Mouse (Mus musculus) gastrocnemius, adult 18-20 months (tissue): ENCODE measurements around the gene Bsn. TPM values are rescaled to one million over a fixed set of nuclear protein-coding genes. Genes with fewer than 3 reads are reported as not detected.
"Not testable (repeated sequence)": the region's sequence is repeated elsewhere in the genome, so short reads cannot be mapped to it uniquely, and the experiment has no call there.

Experiments
- DNase-seq: peaks from one replicate; pipeline ENCODE4 v3.0.0; 2021; ENCODE audit warnings: low spot score
- total RNA-seq, 2 experiments: library from RNA; stranded (reverse); gene quantifications; 2 replicates each; pipeline ENCODE4 v1.2.3; 2021

Bsn gene
- total RNA-seq, 2 experiments from 2014 or later: 0.02 TPM

GRCm38 (mm10) chr9:108150486-108150885, 39.7 kb downstream of the Bsn start:
- DNase-seq: no peak

DNA sequence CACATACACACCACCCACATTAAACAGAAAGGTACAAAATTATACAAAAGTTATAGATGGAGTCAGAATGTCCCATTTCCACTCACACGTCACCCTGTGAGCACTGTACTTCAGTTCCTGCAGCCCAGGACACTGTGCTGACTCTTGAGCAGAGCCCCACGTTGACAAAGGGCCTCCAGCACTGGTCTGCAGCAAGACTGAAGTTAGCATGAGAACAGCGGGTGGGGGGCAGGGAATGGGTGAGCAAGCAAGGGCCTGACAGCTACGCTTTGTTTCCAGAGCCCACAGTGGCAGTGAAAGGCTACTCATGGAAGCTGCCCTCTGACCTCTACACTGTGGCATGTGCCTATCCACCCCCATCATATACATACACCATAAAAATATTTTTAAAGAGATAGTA, 40.4 kb downstream of the Bsn start:
- DNase-seq: no peak

DNA sequence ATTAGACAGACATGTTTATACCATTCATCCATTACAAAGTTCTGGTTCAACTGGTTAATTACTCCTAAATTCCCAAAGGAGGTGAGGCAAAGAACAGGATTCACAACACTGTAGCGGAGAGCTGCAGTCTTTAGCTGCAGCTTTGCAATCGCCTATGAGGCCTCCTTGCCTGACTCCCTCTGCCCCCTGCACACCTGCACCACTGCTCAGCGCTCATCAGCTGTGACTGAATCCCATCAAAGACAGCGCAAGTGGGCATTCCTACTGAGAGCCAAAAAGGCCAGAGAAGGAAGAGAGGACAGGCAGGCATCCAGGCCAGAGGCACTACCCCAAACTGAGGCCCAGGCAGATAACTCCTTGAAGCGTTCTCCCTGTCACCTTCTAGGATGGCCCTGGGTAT, 42.6 kb downstream of the Bsn start:
- no peak for DNase-seq

- DNase-seq: no peak
These were observed 43.7 kb downstream of the Bsn start for GRCm38 (mm10) chr9:108146451-108146850.

DNA sequence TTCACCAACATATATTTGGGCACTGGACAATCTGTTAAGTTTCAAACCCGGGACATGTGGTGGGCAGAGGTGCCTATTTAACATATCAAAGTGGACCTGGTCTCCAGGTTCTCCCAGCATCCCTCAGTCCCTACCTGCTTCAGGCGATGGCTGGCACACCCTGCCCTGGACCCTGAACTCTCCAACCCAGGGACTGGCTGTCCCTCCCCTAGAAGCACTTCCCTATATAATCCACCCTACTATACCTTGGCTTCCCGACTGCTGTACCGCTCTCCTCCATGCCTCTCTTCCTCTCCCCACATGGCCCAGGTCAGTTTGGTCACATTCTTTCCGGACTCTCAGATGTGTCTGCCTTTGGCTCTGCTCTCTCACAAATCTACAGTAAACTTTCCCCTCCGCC, 44.4 kb downstream of the Bsn start:
- no peak for DNase-seq

DNA sequence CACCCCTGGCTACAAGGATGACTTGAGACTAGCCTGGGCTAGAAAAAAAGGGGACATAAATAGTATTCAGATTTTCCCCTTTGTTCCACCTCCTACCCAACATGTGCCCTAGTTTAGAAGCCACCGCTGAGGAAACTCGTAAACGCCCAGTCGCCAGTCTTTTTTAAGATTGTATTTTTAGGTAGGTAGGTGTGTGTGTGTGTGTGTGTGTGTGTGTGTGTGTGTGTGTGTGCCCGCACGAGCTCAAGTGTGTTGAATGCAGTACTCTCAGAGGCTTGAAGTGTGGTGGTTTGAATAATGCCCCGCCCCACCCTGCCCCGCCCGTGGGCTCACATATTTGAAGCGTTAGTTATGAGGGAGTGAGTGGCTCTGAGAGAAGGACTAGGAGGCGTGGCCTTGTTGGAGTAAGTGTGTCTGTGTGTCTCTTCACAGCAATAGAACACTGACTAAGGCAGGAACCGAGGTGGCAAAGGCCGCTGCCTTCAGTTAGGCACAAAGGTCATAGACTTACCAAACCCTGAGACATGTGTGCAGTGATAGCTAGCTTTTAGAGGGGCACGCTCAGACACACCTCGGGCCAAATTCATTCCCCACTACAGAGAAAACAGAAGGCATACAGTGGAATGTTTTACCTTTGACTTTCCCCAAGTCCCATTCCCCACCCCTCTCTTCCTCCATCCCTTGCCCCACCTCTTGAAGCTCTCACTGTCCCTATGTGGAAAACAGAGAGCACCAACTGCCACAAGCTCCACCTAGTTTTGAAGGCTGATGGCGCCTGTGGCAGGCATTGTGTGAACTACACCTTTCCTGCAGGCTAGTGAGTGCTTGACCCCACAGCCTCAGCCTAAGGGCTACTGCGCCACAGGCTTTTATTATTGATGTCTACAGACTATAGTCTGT, 45.6 kb downstream of the Bsn start:
- no peak for DNase-seq

DNA sequence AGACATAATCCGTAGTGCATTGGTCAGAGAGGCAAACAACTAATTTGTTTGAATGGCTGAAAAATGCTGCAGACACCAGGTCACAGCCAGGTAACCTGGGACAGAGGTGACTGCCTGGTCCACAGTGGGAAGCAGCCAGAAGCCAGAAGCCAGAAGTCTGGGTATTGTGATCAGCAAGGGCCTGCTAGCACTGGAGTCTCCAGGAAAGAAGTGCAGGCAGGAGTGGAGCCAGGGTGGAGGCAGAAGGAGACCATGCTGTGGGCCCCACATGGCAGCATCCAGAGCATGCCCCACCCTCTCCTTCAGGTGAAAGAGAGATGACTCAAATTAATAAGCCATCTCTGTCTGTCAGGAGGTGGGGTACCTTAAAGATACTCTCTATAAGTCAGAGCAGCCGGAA, 46.7 kb downstream of the Bsn start:
- DNase-seq: no peak

GRCm38 (mm10) chr9:108141387-108141786, 48.8 kb downstream of the Bsn start:
- DNase-seq: no peak

DNA sequence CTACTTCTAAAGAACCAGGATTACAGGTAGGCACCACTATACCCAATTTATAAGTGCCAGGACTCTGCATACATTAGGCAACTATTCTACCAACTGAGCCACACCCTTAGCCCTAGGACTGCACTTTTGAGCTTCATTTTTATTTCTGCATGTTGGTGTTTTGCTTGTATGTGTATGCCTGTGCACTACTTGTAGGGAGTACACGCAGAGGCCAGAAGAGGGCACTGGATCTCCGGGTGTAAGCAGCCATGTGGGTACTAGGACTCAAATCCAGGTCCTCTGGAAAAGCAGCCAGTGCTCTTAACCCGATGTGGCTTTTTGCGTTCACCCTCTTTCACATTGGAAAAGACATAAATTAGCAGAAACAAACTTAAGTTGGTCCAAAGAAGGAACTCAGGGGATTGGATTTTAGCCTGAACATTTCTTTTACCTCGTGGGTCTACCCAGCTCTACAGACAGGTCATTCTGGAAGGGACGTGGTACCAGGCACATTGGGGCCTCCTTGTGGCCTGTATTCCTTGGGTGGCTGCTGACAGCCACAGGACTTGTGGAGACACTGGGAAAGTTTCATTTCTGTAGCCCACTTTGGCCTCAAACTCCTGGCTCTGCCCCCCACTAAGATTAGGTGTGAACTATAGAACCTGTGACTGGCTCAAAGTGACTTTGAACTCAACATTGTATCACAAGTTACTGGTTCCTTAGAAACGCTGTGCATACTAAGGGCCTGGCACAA, 50.1 kb downstream of the Bsn start:
- no peak for DNase-seq

- no peak for DNase-seq
These were observed 50.8 kb downstream of the Bsn start for GRCm38 (mm10) chr9:108139169-108139962.

DNA sequence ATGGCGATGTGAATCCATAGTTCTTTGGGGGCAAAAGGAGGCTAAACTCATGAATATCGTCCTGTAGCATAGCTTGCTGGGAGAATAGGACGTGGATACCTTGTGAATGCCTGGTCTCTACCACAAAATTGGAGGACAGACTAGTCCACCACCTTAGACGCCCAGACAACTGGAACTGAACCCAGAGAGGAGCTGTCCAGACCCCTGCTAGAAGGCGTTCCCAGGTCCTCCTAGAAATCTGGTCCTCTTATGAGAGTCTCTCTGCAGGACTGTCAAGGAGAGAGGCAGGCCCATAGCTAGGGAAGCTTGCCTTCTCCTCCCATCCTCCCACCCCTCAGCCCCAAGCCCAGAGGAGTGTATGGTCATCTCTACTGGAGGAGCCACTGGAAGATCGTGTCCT, 52.1 kb downstream of the Bsn start:
- no peak for DNase-seq

GRCm38 (mm10) chr9:108137523-108137922, 52.7 kb downstream of the Bsn start:
- no peak for DNase-seq

- no peak for DNase-seq
These were observed 53.2 kb downstream of the Bsn start for GRCm38 (mm10) chr9:108136930-108137462.

GRCm38 (mm10) chr9:108136225-108136624, 54.0 kb downstream of the Bsn start:
- DNase-seq: no peak

DNA sequence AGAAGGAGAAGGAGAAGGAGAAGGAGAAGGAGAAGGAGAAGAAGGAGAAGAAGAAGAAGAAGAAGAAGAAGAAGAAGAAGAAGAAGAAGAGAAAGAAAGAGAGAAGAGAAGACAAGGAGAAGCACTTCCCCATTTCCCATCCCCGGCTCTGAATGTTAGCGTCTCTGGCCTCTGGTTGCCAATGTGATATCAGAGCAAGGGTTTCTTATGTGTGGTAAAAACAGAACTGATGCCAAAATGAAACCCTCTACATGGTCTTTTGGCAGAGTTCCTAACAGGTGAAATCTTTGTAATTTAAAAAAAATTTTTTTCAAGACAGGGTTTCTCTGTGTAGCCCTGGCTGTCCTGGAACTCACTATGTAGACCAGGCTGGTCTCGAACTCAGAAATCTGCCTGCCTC, 54.5 kb downstream of the Bsn start:
- not testable (repeated sequence) for DNase-seq

DNA sequence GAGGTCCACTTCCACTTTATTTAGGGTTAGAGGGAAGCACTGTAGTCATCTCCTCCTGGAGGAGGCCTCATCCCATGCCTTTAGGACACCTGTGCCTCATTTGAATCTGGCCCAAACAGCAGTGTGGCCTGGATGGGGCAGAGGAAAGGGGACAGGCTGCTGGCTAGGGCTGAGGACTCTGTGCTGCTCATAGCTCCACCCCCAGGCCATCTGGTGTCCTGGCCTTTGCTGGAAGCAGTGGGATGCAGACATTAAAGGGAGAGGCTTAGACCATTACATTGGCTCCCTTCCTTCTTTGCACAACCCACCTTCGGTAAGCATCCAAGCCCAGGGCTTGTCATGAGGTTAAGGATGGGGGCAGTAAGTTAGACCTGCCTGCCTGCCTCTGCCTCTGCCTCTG, 56.7 kb downstream of the Bsn start:
- DNase-seq: no peak

DNA sequence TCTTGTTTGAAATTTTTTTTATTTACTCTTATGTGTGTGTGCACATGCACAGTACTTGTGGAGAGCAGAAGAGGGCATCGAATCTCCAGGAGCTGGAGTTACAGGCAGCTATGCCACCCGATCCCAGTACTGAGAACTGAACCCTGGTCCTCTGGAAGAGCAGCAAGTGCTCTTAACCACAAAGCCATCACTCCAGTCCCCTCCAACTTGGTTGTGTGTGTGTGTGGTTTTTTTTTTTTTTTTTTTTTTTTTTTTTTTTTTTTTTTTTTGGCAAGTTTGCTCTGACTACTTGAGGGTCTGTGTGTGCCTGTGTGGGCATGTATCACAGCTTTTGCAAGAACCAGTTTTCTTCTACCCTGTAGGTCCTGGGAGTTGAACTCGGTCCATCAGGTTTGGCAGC, 57.8 kb downstream of the Bsn start:
- DNase-seq: no peak

DNA sequence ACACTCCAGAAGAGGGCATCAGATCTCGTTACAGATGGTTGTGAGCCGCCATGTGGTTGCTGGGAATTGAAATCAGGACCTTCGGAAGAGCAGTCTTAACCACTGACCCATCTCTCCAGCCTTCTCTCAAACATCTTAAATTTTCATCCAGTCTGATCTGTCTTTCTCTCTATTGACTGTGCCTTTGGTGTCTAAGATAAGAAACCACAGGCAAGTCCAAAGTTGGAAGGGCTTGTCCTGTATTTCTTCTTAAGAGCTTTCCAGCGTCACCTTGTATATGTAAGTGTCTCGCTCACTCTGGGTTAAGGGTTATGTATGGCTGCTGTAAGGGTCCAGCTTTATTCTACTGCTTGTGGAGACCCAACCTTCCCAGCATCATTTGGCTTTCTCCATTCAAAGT, 58.7 kb downstream of the Bsn start:
- no peak for DNase-seq

DNA sequence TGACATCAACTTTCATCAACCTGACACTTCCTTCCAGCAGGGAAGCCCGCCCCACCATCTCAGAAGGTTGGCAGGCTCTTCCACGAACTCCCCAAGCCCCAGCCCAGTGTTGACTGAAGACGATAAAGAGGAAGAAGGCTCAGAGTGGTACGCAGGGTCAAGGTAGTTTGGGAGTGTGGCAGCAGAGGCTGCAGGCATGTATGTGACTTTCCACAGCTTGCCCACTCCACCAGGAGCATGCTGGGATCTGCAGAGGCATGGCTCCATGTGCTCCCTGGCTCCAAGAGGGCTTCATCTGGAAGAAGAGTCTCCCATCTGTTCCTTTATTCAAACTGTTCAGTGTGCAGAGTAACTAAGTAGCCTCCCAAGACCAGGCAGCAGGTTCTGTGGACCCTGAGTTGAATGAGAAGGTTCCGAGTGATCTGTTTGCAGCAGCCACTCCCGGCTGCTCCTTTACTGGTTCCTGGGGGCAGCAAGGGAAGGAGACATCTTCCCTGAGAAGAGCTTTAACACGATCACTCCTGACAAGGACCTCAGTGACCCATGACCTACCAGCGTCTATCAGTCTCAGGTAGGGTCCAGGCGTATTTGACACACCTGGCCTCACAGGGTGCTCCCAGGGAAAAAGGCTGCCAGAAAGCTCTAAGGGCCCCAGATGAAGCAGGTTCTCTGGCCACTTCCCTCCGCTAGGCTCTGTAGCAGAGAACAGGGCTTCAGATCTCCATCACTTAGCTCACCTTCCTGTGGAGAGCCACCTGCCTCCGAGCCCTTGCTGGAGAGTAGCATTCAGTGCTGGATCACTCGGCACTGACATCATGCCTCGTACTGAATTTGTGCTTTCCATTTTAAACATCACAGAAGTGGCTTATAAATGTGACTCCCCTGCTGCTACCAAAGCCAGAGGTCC, 60.9 kb downstream of the Bsn start:
- DNase-seq: no peak

GRCm38 (mm10) chr9:108128248-108128647, 61.9 kb downstream of the Bsn start:
- DNase-seq: no peak
